Mouse (Mus musculus) thymus, adult 2 months (tissue): ENCODE data around the gene Zfp592. TPM values are rescaled to one million over a fixed set of nuclear protein-coding genes. Genes with fewer than 3 reads are reported as not detected.

Experiments
- DNase-seq: peaks from one replicate; pipeline ENCODE4 v3.0.0; 2021
- H3K27ac ChIP-seq: fragments of 200-500 bp; 2 replicates; pipeline ENCODE4 v1.5.1; 2012; ENCODE audit warnings: low read length, control low read depth; ENCODE audit not compliant: control insufficient read depth, insufficient read depth
- H3K27me3 ChIP-seq: fragments of 200-500 bp; 2 replicates; pipeline ENCODE4 v1.6.1; 2012; ENCODE audit warnings: mild to moderate bottlenecking, low read length, moderate library complexity, mixed read lengths; ENCODE audit not compliant: control insufficient read depth, insufficient read depth
- H3K36me3 ChIP-seq: fragments of 200-500 bp; 2 replicates; pipeline ENCODE4 v1.6.1; 2012; ENCODE audit warnings: mild to moderate bottlenecking, low read length, moderate library complexity; ENCODE audit not compliant: control insufficient read depth, insufficient read depth
- H3K4me1 ChIP-seq: fragments of 200-500 bp; replicated peaks from 2 replicates; pipeline ENCODE4 v1.6.1; 2012; ENCODE audit warnings: low read length; ENCODE audit not compliant: control insufficient read depth, insufficient read depth
- H3K4me3 ChIP-seq: fragments of 200-500 bp; 2 replicates; pipeline ENCODE4 v1.5.1; 2012; ENCODE audit warnings: mild to moderate bottlenecking, low read length, control low read depth, moderate library complexity; ENCODE audit not compliant: control insufficient read depth, insufficient read depth
- CTCF ChIP-seq: fragments of 200-500 bp; IDR thresholded peaks from 2 replicates; pipeline ENCODE4 v1.5.1; 2012; ENCODE audit warnings: mild to moderate bottlenecking, control low read depth, low read length, moderate library complexity, borderline replicate concordance; ENCODE audit not compliant: control insufficient read depth, poor library complexity, insufficient read depth; ENCODE audit errors: extremely low read depth
- POLR2A ChIP-seq: fragments of 200-500 bp; IDR thresholded peaks from 2 replicates; pipeline ENCODE4 v1.6.1; 2012; ENCODE audit warnings: mild to moderate bottlenecking, low read length, control low read depth, moderate library complexity; ENCODE audit not compliant: control insufficient read depth, poor library complexity, insufficient read depth; ENCODE audit errors: extremely low read depth
- WGBS: fragments of 180-500 bp; shearing (Covaris S2); methylation state at CpG from one replicate; pipeline ENCODE4 v1.1.7; 2018; 5-methylcytosine and 5-hydroxymethylcytosine counted together
- polyA plus RNA-seq: library from polyadenylated mRNA; depleted of rRNA; stranded (reverse); fragments of >200 nt; gene quantifications from 2 replicates; pipeline ENCODE4 v1.2.3, GENCODE M21; 2012

Gene Zfp592
- polyA plus RNA-seq, 1 experiment, result 45.0 TPM

DNA sequence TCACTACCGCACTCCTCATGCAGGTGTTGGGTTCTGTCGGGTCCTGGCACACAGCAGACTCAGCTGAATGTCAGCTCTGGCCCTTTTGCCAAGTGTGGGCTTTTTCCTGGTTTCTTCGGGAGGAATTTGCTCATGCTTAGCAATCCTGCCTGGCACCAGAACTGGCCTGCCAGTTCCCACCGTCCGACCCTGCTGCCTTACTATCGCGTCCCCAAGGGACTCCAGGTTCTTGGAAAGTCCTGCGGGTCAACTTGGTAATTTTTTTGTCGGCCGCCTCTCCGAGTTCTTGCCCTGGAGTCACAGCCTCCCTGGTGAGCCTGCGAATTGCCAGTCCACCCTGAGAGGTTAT, 876 bp upstream of the Zfp592 start:
- WGBS, result 13% methylated on average over 12 of the region's 12 CpGs
- Histone ChIP-seq H3K4me3 (peak overlapping the region; percentile 94), H3K27me3 (no peaks in the 10 kb centered on the region), H3K4me1 (peaks cover 12% of the 10 kb centered on the region), H3K36me3 (no peaks in the 10 kb centered on the region), H3K27ac (no peak overlapping the region; the same call in 1 of the 2 replicates)
- no peak for DNase-seq
- TF ChIP-seq POLR2A, result no peak
- TF ChIP-seq CTCF, result no peak

DNA sequence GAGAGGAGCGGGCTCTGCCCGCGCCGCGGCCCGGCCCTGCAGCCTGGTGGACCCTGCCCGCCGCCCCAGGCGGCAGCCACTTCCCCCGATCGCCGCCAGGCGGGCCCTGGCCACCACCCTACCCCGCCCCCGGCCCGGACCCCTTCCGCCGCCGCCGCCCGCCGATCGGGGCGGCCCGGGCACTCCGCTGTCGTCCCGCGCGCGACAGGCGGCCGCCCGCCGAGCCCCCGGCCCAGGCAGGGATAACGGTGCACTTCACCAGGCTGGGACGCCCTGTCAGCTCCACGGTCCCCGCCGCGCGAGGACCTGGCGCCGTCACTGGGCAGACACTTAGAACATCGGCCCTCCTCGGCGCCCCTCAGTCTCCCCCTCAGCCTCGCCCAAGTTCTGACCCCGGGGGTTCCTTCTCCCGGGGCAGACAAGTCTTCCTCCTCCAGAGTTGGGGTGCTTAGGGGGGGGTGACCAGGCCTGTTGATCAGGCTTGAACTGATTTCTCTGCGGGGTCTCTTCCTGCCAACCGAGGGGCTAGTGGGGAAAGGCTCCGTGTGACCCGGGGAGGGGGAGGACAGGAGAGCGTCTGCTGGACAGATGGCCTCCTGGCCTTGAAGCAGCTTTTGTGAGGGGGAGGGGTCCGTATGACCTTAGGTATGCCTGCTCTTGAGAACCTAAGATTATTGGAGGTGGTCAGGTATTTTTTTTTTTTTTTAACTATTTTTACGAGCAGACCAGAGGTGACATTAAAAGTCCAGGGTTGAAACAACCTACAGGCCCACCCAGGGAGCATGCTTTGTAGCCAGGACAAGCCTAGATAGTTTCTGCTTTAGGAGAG, 567 bp downstream of the Zfp592 start:
- Histone ChIP-seq H3K4me1 (peaks cover 14% of the 10 kb centered on the region), H3K36me3 (no peaks in the 10 kb centered on the region), H3K27ac (peak overlapping the region; percentile 14; the same call in 1 of the 2 replicates), H3K4me3 (peak overlapping the region; percentile 94), H3K27me3 (no peaks in the 10 kb centered on the region)
- TF ChIP-seq POLR2A, result no peak
- TF ChIP-seq CTCF, result peak; percentile 57; the same call in 1 of the 2 replicates
- WGBS, result 1% methylated on average over 58 of the region's 58 CpGs
- DNase-seq, result no peak

DNA sequence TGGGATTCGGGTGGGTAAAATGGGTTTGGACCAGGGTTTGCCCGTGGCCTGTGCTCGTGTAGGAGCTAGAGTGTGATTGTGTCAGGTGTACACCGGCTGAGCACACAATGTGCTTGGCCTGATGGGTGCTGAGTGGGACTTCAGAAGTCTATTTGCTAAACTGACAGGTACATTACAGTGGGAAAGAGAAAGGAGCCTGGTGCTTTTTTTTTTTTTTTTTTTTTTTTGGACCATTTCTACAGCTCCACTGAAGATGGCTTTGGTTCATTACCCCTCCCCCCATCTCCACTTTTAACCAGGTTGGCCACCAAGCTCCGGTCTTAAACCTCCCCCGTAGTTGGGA, 1.2 kb downstream of the Zfp592 start:
- DNase-seq, result no peak
- Histone ChIP-seq H3K27ac (0 out of 2 replicates have a peak overlapping the region, but pooled peaks have one; percentile 14), H3K4me3 (peak overlapping the region; percentile 94), H3K27me3 (no peaks in the 10 kb centered on the region), H3K4me1 (peaks cover 14% of the 10 kb centered on the region), H3K36me3 (no peaks in the 10 kb centered on the region)
- TF ChIP-seq POLR2A (no peak), CTCF (no peak)
- 4% methylated on average over 6 of the region's 6 CpGs for WGBS

DNA sequence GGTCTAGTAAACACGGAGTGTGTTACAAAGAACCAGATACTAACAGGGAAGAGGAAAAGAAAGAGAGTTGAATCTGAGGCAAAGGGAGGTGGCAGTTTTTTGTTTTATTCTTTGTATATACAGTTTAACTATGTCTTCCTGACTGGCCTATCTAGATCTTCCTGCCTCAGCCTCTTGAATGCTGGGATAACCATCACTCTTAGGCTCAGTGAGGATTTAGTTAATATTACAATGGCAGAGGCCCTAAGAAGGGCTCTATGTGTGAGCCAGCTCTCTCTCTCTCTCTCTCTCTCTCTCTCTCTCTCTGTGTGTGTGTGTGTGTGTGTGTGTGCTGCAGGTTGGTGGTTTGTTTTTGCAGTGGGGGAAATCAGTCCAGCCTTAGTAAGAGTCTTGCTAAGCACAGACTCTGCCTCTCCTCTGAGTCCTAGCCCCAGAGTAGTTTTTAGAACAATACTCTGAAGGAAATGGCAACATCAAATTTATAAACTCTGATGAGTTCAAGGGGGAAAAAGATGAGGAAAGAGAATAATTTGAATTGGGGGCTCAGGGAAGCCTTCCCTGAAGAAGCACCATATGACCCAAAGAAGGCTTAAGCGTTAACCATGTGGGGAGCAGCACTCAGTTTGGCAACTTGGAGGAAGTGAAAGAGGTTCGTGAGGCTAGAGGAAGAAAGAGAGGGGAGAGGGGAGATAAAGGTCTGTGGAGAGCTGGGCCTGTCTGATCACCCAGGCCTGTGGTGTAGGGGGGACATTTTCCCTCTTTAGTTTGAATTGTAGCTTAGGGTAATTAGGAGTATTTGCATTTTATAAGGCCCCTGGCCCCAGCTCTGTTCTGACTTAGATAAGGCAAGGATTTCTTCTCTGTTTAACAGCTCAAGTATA, 2.0 kb downstream of the Zfp592 start:
- H3K36me3 ChIP-seq, result no peaks in the 10 kb centered on the region
- peak; percentile 26 for DNase-seq
- H3K27me3 ChIP-seq, result no peaks in the 10 kb centered on the region
- no peak overlapping the region for H3K4me3 ChIP-seq
- TF ChIP-seq CTCF (no peak), POLR2A (no peak)
- 8% methylated on average over 3 of the region's 3 CpGs for WGBS
- H3K4me1 ChIP-seq, result peaks cover 15% of the 10 kb centered on the region
- H3K27ac ChIP-seq, result peak overlapping the region; percentile 80

DNA sequence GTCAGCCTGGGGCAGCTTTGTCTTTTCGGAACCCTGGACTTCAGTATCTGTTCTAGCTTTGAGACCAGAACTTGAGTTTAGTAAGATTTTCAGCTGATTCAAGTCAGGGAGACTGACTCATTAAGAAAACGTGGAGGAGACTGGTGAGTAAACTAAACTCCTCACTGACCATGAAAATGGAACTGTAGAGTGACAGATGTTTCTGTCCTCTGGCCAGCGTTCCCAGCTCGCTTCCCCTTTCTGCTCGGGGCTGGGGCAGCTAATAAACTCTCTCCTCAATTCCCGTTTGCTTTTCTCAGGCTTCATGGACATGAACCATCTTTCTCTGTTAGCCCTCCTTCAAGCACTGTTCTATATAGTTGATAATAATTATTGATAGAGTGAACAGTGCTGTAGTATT, 4.3 kb downstream of the Zfp592 start:
- Histone ChIP-seq H3K27ac (no peak overlapping the region), H3K36me3 (no peaks in the 10 kb centered on the region), H3K27me3 (no peaks in the 10 kb centered on the region), H3K4me3 (no peak overlapping the region), H3K4me1 (peaks cover 14% of the 10 kb centered on the region)
- no peak for TF ChIP-seq CTCF
- TF ChIP-seq POLR2A, result no peak
- no peak for DNase-seq
- WGBS, result 55% methylated on average over 6 of the region's 6 CpGs

DNA sequence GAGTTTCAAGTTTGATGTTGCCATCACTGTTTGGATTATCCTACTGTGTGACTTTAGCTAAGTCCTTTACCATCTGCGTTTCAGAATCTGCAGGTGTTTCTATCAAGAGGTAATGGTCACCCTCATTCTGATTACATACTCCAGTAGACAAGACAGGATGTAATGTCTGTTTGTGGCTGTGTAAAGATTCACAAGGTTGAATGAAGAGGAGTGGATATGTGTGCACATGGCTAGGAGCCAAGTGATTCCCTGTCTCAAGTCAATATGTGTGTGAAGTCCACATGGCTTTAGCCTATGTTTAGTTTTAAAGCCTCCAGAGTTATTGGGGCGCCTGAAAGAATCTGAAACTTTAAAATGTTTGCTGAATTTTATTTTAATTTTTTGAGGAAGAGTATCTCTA, 6.1 kb downstream of the Zfp592 start:
- peaks cover 12% of the 10 kb centered on the region for H3K4me1 ChIP-seq
- no peaks in the 10 kb centered on the region for H3K36me3 ChIP-seq
- H3K27me3 ChIP-seq, result no peaks in the 10 kb centered on the region
- WGBS, result 85% methylated on average over 2 of the region's 2 CpGs
- no peak for TF ChIP-seq CTCF
- H3K4me3 ChIP-seq, result no peak overlapping the region
- DNase-seq, result no peak
- no peak overlapping the region for H3K27ac ChIP-seq

DNA sequence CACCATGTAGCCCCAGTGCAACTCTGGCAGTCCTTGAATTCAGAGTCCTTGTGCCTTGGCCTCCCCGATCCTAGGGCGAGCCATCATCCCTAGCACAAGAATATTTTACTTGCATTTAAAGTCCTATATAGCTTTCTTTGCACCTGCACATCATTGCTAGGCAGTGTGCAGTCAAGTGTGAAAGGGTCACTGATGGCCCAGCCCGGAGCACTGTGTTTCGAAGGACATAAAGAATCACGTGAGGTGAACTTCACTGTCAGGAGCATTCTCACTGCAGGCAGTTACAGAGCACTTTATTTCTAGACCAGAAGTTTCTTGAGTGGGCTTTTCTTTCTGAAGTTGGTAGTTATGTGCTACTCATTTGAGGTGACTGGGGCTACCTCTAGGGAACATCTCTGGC, 8.4 kb downstream of the Zfp592 start:
- H3K4me1 ChIP-seq, result peaks cover 13% of the 10 kb centered on the region
- WGBS, result 96% methylated on average over 5 of the region's 5 CpGs

More for the DNA sequence above, 8.4 kb downstream of the Zfp592 start:
- no peak overlapping the region for H3K4me3 ChIP-seq
- no peak for DNase-seq
- no peaks in the 10 kb centered on the region for H3K36me3 ChIP-seq
- TF ChIP-seq POLR2A (no peak), CTCF (no peak)
- no peak overlapping the region for H3K27ac ChIP-seq
- H3K27me3 ChIP-seq, result no peaks in the 10 kb centered on the region
